Mouse (Mus musculus) embryonic facial prominence, embryonic 14.5 days (tissue): ENCODE measurements at regions not wholly inside any gene's neighbourhood (a gene's known extent, or its start where the extent isn't known, plus 50 kb on each side); places are given as distances from the start of the nearest gene placed in this dataset.

ENCODE experiments used
- ATAC-seq: fragments of 200-750 bp; cut with Nextera tagmentation; 2 replicates; pipeline ENCODE4 v1.8.0; 2017; ENCODE audit warnings: low read depth, moderate number of reproducible peaks, moderate TSS enrichment
- DNase-seq: peaks from one replicate; pipeline ENCODE4 v3.0.0-alpha.2; 2015; ENCODE audit warnings: low spot score
- H3K27ac ChIP-seq: fragments of 300-500 bp; sonication (generic); replicated peaks from 2 replicates; pipeline ENCODE4 v1.5.1; 2014; ENCODE audit warnings: low read depth, mild to moderate bottlenecking, low read length, moderate library complexity
- H3K27me3 ChIP-seq: fragments of 300-500 bp; sonication (generic); replicated peaks from 2 replicates; pipeline ENCODE4 v1.6.1; 2014; ENCODE audit warnings: low read length; ENCODE audit not compliant: control insufficient read depth, insufficient read depth
- H3K36me3 ChIP-seq: fragments of 300-500 bp; sonication (generic); 2 replicates; pipeline ENCODE4 v1.6.1; 2014; ENCODE audit warnings: low read length, mixed read lengths; ENCODE audit not compliant: control insufficient read depth, insufficient read depth
- H3K4me1 ChIP-seq: fragments of 300-500 bp; sonication (generic); 2 replicates; pipeline ENCODE4 v1.6.1; 2014; ENCODE audit warnings: antibody characterized with exemption, low read length; ENCODE audit not compliant: control insufficient read depth, insufficient read depth
- H3K4me2 ChIP-seq: fragments of 300-500 bp; sonication (generic); 2 replicates; pipeline ENCODE4 v1.6.1; 2014; ENCODE audit warnings: low read depth, mild to moderate bottlenecking, low read length, moderate library complexity, mixed read lengths
- H3K4me3 ChIP-seq: fragments of 300-500 bp; sonication (generic); 2 replicates; pipeline ENCODE4 v1.5.1; 2014; ENCODE audit warnings: low read depth, mild to moderate bottlenecking, low read length
- H3K9ac ChIP-seq: fragments of 300-500 bp; sonication (generic); 2 replicates; pipeline ENCODE4 v1.6.1; 2014; ENCODE audit warnings: low read depth, mild to moderate bottlenecking, low read length, moderate library complexity, mixed read lengths
- H3K9me3 ChIP-seq: fragments of 300-500 bp; sonication (generic); 2 replicates; pipeline ENCODE4 v1.6.1; 2016; ENCODE audit warnings: low read length; ENCODE audit not compliant: control insufficient read depth
- WGBS: fragments of 180-500 bp; shearing (Covaris S2); extraction: QIAGEN DNeasy Blood & Tissue Kit; methylation state at CpG from one replicate; pipeline ENCODE4 v1.1.7; 2014; 5-methylcytosine and 5-hydroxymethylcytosine counted together

DNA sequence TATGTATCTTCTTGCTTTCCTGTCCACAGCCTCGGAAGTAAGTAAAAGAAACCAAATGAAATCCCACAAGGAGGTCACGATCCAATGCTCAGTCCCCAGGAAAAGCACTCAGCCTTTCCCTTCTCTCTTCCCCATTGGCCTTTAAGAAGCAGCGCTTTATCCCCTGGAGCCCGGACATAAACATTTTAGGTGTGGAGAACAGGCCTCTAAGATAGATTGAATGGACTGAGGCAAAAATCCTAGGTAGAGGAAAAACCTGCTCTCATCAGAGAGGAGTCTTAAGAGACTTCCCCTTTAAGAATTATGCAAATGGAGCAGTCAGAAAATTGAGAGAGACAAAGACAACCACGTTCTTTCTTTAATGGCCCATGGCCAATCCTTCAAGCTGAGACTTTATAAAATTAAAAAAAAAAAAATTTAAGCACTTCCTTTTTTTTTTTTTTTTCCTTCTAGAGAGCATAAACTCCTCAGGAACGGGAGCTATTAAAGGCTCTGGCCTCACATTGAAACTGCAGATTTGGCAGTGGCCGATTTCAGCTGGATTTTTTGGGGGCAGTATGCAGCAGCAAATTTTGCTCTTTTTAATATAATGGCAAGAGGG, 1020.5 kb downstream of the 9330182O14Rik start:
- H3K27ac ChIP-seq = 0 out of 2 replicates have a peak overlapping the region, but pooled peaks have one; percentile 21
- H3K36me3 ChIP-seq = no peaks in the 10 kb centered on the region
- peak overlapping the region; percentile 60 for H3K4me2 ChIP-seq
- ATAC-seq (no peak; the same call in 1 of the 2 replicates), DNase-seq (peak; percentile 41)
- no peaks in the 10 kb centered on the region for H3K9me3 ChIP-seq
- H3K27me3 ChIP-seq = no peaks in the 10 kb centered on the region
- H3K9ac ChIP-seq = peak overlapping the region; percentile 51
- peaks cover 14% of the 10 kb centered on the region for H3K4me1 ChIP-seq
- H3K4me3 ChIP-seq = peak overlapping the region; percentile 25
- 17% methylated on average over 7 of the region's 7 CpGs for WGBS

DNA sequence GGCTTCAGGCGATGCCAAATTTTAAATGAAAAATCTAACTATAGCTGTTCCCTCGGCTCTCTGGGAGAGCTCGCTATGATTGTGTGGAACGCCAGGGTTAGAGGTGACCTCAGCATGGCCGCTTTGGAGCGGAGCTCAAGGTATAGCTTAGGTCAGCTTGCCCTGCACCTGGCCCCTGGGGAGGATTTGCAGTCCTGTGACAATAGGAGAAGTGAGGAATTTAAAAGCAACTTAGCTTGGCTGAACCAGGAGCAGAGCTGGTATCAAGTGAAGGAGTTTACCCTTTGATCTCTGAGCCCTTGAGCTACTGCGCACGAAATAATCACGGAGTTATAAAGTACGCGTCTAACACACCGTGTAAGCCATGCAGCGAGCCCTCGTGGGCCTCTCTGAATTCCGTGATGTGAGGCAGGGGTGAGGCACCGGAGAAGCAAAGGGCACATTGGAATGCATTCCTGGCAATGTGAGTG, 1021.0 kb downstream of the 9330182O14Rik start:
- Histone ChIP-seq H3K9me3 (no peaks in the 10 kb centered on the region), H3K27me3 (no peaks in the 10 kb centered on the region), H3K9ac (peak overlapping the region; percentile 51), H3K4me1 (peaks cover 14% of the 10 kb centered on the region), H3K4me3 (peak overlapping the region; percentile 25), H3K27ac (0 out of 2 replicates have a peak overlapping the region, but pooled peaks have one; percentile 21), H3K4me2 (peak overlapping the region; percentile 60), H3K36me3 (no peaks in the 10 kb centered on the region)
- DNase-seq = peak; percentile 69
- ATAC-seq = peak; percentile 84
- WGBS = 4% methylated on average over 16 of the region's 16 CpGs

- H3K27me3 ChIP-seq = no peaks in the 10 kb centered on the region
- H3K36me3 ChIP-seq = no peaks in the 10 kb centered on the region
- ATAC-seq (no peak), DNase-seq (peak; percentile 49)
- H3K4me1 ChIP-seq = peaks cover 17% of the 10 kb centered on the region
- H3K9ac ChIP-seq = no peak overlapping the region
- no peak overlapping the region for H3K4me3 ChIP-seq
- no peak overlapping the region for H3K4me2 ChIP-seq
- H3K27ac ChIP-seq = no peak overlapping the region
- no peaks in the 10 kb centered on the region for H3K9me3 ChIP-seq
Measured at GRCm38 (mm10) chr15:41157802-41158201, 1023.6 kb downstream of the 9330182O14Rik start.

- DNase-seq = peak; percentile 36
- Histone ChIP-seq H3K4me3 (peak overlapping the region; percentile 4; the same call in 1 of the 2 replicates), H3K9me3 (no peaks in the 10 kb centered on the region), H3K27ac (no peak overlapping the region), H3K4me1 (0 out of 2 replicates have a peak, but pooled peaks cover 6% of the 10 kb centered on the region), H3K36me3 (no peaks in the 10 kb centered on the region), H3K9ac (no peak overlapping the region), H3K4me2 (peak overlapping the region; percentile 41), H3K27me3 (no peaks in the 10 kb centered on the region)
- ATAC-seq = no peak
- 26% methylated on average over 8 of the region's 8 CpGs for WGBS
Measured at GRCm38 (mm10) chr15:41162268-41162667, 1028.1 kb downstream of the 9330182O14Rik start.

- no peaks in the 10 kb centered on the region for H3K9me3 ChIP-seq
- H3K36me3 ChIP-seq = no peaks in the 10 kb centered on the region
- H3K4me1 ChIP-seq = 0 out of 2 replicates have a peak, but pooled peaks cover 6% of the 10 kb centered on the region
- H3K27me3 ChIP-seq = no peaks in the 10 kb centered on the region
- no peak overlapping the region for H3K9ac ChIP-seq
- WGBS = 3% methylated on average over 8 of the region's 8 CpGs
- H3K4me2 ChIP-seq = peak overlapping the region; percentile 41
- ATAC-seq (0 out of 2 replicates have a peak, but pooled peaks have one; percentile 76), DNase-seq (peak; percentile 81)
- no peak overlapping the region for H3K27ac ChIP-seq
- H3K4me3 ChIP-seq = no peak overlapping the region
Measured at GRCm38 (mm10) chr15:41162793-41163192, 1028.6 kb downstream of the 9330182O14Rik start.

- peak overlapping the region; percentile 33 for H3K4me3 ChIP-seq
- H3K4me1 ChIP-seq = 0 out of 2 replicates have a peak, but pooled peaks cover 6% of the 10 kb centered on the region
- H3K4me2 ChIP-seq = peak overlapping the region; percentile 48
- 25% methylated on average over 8 of the region's 8 CpGs for WGBS
- H3K9ac ChIP-seq = peak overlapping the region; percentile 43; the same call in 1 of the 2 replicates
- no peaks in the 10 kb centered on the region for H3K9me3 ChIP-seq
- ATAC-seq = peak; percentile 53; the same call in 1 of the 2 replicates
- peak; percentile 87 for DNase-seq
- H3K27me3 ChIP-seq = no peaks in the 10 kb centered on the region
- no peaks in the 10 kb centered on the region for H3K36me3 ChIP-seq
- H3K27ac ChIP-seq = 0 out of 2 replicates have a peak overlapping the region, but pooled peaks have one; percentile 7
Measured at GRCm38 (mm10) chr15:41163643-41164358, 1029.6 kb downstream of the 9330182O14Rik start.

DNA sequence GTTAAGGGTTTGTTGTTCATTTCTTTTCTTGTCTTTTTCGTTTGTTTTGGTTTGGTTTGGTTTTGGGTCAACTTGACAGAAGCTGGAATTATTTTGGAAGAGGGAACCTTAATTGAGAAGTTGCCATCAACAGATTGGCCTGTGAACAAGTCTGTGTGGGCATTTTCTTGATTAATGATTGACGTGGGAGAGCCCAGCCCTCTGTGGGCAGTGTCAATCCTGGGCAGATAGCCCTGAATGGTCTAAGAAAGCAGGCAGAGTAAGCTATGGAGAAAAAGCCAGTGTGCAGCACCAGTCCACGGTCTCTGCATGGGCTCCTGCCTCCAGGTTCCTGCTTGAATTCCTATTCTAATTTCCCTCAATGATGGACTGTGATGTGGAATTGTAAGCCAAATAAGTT, 1031.4 kb downstream of the 9330182O14Rik start:
- Histone ChIP-seq H3K4me3 (no peak overlapping the region), H3K36me3 (no peaks in the 10 kb centered on the region), H3K27ac (no peak overlapping the region), H3K27me3 (no peaks in the 10 kb centered on the region), H3K4me1 (0 out of 2 replicates have a peak, but pooled peaks cover 6% of the 10 kb centered on the region), H3K4me2 (no peak overlapping the region), H3K9me3 (no peaks in the 10 kb centered on the region), H3K9ac (no peak overlapping the region)
- ATAC-seq (no peak), DNase-seq (no peak)
- WGBS = 76% methylated on average over 3 of the region's 3 CpGs

DNA sequence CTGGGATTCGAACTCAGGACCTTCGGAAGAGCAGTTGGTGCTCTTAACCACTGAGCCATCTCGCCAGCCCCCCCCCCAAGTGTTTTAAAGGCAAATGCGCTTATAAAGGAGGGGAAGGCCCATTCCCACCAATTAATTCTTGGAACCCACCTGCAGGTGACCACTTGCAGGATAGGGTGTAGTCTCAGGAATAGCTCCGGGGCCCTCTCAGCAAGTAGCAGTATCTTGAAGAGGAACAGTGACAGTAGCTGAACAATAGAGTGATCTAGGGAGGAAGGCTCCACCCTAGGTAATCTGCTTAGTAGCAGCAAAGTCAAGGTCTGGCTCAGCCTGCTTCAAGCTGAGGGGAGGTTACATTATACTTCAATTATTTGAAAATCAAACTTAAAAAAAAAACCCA, 1056.6 kb downstream of the 9330182O14Rik start:
- Histone ChIP-seq H3K9me3 (no peaks in the 10 kb centered on the region), H3K27me3 (no peaks in the 10 kb centered on the region), H3K4me1 (no peaks in the 10 kb centered on the region), H3K27ac (no peak overlapping the region), H3K4me3 (no peak overlapping the region), H3K9ac (no peak overlapping the region), H3K36me3 (no peaks in the 10 kb centered on the region), H3K4me2 (no peak overlapping the region)
- 85% methylated on average over 5 of the region's 5 CpGs for WGBS
- ATAC-seq = no peak
- no peak for DNase-seq
